Mouse (Mus musculus) lung, embryonic 16.5 days (tissue): ENCODE data around the gene Alox15. TPM values are rescaled to one million over a fixed set of nuclear protein-coding genes. Genes with fewer than 3 reads are reported as not detected.
"Not testable (repeated sequence)": the region's sequence is repeated elsewhere in the genome, so short reads cannot be mapped to it uniquely, and the experiment has no call there.

Source experiments
- ATAC-seq: fragments of 200-750 bp; cut with Nextera tagmentation; 2 replicates; pipeline ENCODE4 v1.8.0; 2017; ENCODE audit warnings: low read depth, mild to moderate bottlenecking, moderate library complexity
- H3K27ac ChIP-seq: fragments of 300-500 bp; sonication (generic); 2 replicates; pipeline ENCODE4 v1.5.1; 2014; ENCODE audit warnings: mild to moderate bottlenecking, control low read depth, low read length
- H3K27me3 ChIP-seq: fragments of 300-500 bp; sonication (generic); 2 replicates; pipeline ENCODE4 v1.6.1; 2014; ENCODE audit warnings: low read depth, low read length, mixed read lengths; ENCODE audit not compliant: control insufficient read depth, insufficient read depth
- H3K36me3 ChIP-seq: fragments of 300-500 bp; sonication (generic); 2 replicates; pipeline ENCODE4 v1.6.1; 2014; ENCODE audit warnings: low read length; ENCODE audit not compliant: control insufficient read depth, insufficient read depth
- H3K4me1 ChIP-seq: fragments of 300-500 bp; sonication (generic); replicated peaks from 2 replicates; pipeline ENCODE4 v1.6.1; 2014; ENCODE audit warnings: low read length, mixed read lengths; ENCODE audit not compliant: control insufficient read depth, insufficient read depth
- H3K4me2 ChIP-seq: fragments of 300-500 bp; sonication (generic); 2 replicates; pipeline ENCODE4 v1.6.1; 2014; ENCODE audit warnings: low read depth, low read length, control low read depth
- H3K4me3 ChIP-seq: fragments of 300-500 bp; sonication (generic); 2 replicates; pipeline ENCODE4 v1.5.1; 2014; ENCODE audit warnings: mild to moderate bottlenecking, low read length, control low read depth
- H3K9ac ChIP-seq: fragments of 300-500 bp; sonication (generic); 2 replicates; pipeline ENCODE4 v1.6.1; 2014; ENCODE audit warnings: low read length, control low read depth
- H3K9me3 ChIP-seq: fragments of 300-500 bp; sonication (generic); 2 replicates; pipeline ENCODE4 v1.6.1; 2016; ENCODE audit warnings: low read length; ENCODE audit not compliant: control insufficient read depth
- whole genome bisulfite sequencing: fragments of 180-500 bp; shearing (Covaris S2); extraction: QIAGEN DNeasy Blood & Tissue Kit; methylation state at CpG from one replicate; pipeline ENCODE4 v1.1.7; 2014; 5-methylcytosine and 5-hydroxymethylcytosine counted together
- polyA plus RNA-seq: library from polyadenylated mRNA; unstranded; fragments of >200 nt; fragmentation: Nextera tagmentation; extraction: Ambion mirVana; gene quantifications from 2 replicates; pipeline ENCODE4 v1.2.1, GENCODE M21; 2015

Gene Alox15
- polyA plus RNA-seq, 1 experiment from 2014 or later: 0.72 TPM

DNA sequence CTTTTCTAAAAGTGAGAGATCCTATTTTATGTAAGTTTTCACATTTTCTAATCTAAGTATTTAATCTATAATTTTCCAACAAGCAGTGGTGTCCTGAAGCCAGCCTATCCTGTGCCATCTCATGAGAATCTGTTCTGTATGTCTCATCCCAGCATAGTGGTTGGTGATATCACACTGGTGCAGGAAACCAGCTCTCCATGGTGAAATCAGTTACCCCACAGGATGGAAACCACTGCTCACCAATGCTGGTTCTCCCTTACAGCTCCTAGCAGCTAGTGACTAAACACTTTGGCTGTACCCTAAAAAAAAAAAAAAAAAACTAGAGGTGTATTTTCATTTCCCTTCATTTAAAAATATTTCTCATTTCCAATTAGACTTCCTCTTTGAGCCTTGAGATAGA lies 20.6 kb upstream of the Alox15 start:
- H3K27ac ChIP-seq: no peak overlapping the region
- ATAC-seq: no peak
- H3K9ac ChIP-seq: no peak overlapping the region
- no peaks in the 10 kb centered on the region for H3K4me1 ChIP-seq
- no peaks in the 10 kb centered on the region for H3K27me3 ChIP-seq
- H3K9me3 ChIP-seq: no peaks in the 10 kb centered on the region
- no peak overlapping the region for H3K4me3 ChIP-seq
- H3K4me2 ChIP-seq: no peak overlapping the region
- H3K36me3 ChIP-seq: no peaks in the 10 kb centered on the region

DNA sequence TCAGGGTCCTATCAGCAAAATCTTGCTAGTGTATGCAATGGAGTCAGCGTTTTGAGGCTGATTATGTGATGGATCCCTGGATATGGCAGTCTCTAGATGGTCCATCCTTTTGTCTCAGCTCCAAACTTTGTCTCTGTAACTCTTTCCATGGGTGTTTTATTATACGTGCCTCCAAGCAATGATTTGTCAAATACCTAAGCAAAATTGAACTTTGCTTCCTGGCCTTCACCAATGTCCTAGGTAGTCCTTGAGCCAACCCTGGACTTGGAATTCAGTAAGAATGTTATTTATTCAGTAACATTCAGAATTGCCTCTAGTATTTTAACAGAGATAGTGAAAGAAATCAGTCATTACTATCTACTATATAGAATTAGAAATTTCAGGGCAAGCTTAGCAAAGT lies 16.8 kb upstream of the Alox15 start:
- WGBS: 69% methylated on average over 2 of the region's 2 CpGs
- H3K27me3 ChIP-seq, ATAC-seq, H3K9ac ChIP-seq, H3K4me1 ChIP-seq, H3K27ac ChIP-seq, H3K36me3 ChIP-seq, H3K4me2 ChIP-seq, H3K9me3 ChIP-seq, H3K4me3 ChIP-seq: not testable (repeated sequence)

DNA sequence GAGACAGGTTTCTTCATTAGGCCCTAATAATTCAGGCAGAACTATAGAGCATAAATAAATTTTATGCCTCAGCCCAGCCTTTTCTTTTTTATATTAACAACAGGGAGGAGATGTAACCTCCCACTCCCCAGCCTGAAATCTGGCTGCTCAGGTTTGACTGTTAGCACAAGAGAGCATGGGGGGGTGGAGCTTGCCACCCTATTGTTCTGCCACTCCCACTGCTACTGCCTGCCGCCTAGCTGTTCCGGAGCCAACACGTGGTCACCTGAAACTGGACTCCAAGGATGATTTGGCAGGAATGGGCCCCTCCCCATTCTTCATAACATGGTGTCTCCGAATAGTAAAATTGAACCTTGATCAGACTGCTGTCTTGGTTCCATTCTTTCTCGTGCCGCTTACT lies 15.9 kb upstream of the Alox15 start:
- H3K4me3 ChIP-seq, H3K4me2 ChIP-seq, H3K27ac ChIP-seq, ATAC-seq, H3K4me1 ChIP-seq, H3K27me3 ChIP-seq, H3K9me3 ChIP-seq, H3K9ac ChIP-seq, H3K36me3 ChIP-seq: not testable (repeated sequence)
- 81% methylated on average over 6 of the region's 6 CpGs for WGBS

DNA sequence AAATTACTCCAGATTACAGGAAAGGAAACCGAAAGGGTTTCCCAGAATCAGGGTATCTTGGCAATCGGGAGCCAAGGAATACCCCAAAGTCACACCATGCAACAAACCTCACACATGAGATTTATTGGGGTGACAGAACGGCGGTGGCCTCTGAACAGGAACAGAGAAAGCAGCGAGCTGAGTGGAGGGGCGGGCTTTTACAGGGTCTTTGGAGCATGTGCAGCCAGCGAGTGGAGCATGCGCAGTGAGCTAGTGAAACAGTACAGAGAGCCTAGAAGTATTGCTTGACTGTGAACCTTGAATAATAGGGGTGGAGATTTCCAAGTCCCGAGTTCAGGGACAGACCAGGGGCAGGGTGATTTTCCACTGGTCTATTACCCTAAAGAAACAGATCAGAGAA lies 3.2 kb downstream of the Alox15 start:
- H3K4me3 ChIP-seq: no peak overlapping the region
- no peaks in the 10 kb centered on the region for H3K4me1 ChIP-seq
- ATAC-seq: no peak
- no peak overlapping the region for H3K9ac ChIP-seq
- H3K27ac ChIP-seq: no peak overlapping the region
- no peaks in the 10 kb centered on the region for H3K9me3 ChIP-seq
- H3K36me3 ChIP-seq: no peaks in the 10 kb centered on the region
- H3K4me2 ChIP-seq: no peak overlapping the region
- peaks cover 41% of the 10 kb centered on the region for H3K27me3 ChIP-seq
- WGBS: 79% methylated on average over 9 of the region's 9 CpGs

DNA sequence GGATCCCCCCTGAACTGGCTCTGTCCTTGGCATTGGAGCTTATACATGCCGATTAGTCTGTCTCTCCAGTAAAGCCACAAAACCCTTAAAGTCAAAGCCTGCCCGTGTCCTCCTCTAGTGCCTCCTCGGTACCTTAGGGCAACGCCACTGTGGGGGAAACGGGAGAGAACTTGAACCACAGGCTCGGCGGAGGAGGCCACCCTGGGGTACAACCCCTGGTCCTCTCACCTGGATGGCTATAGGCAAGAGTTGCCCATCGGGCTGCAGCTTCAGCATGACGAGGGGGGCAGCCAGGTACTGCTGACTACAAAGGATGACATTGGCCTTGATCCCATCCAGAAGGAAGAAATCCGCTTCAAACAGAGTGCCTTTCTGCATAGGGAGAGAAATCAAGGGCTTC lies 4.0 kb downstream of the Alox15 start:
- Histone ChIP-seq H3K36me3 (no peaks in the 10 kb centered on the region), H3K9me3 (no peaks in the 10 kb centered on the region), H3K4me1 (no peaks in the 10 kb centered on the region), H3K4me3 (no peak overlapping the region), H3K4me2 (no peak overlapping the region), H3K27me3 (peaks cover 33% of the 10 kb centered on the region), H3K27ac (no peak overlapping the region), H3K9ac (no peak overlapping the region)
- 73% methylated on average over 10 of the region's 10 CpGs for WGBS
- ATAC-seq: no peak

DNA sequence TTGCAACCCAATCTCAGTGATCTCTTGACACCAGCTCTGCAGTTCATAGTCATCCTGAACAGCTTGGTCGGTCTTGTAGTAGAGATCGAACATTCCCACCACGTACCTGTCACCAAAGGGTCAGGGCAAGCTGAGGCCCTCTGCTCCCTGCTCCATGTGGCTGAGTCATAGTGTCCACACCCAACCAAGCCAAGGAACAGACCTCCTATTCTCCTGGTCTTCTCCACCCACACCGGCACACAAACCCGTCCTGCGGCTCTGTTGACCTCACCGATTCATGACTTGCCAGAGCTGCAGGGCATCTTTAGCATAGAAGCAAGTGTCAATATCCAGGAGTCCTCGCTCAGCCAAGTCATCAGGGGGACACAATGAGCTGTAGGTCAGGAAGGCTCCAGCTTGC lies 6.3 kb downstream of the Alox15 start:
- H3K9ac ChIP-seq: no peak overlapping the region
- H3K36me3 ChIP-seq: no peaks in the 10 kb centered on the region
- 84% methylated on average over 8 of the region's 8 CpGs for WGBS
- H3K4me2 ChIP-seq: no peak overlapping the region
- no peak overlapping the region for H3K27ac ChIP-seq
- peaks cover 11% of the 10 kb centered on the region for H3K27me3 ChIP-seq
- H3K4me3 ChIP-seq: no peak overlapping the region
- H3K9me3 ChIP-seq: no peaks in the 10 kb centered on the region
- no peaks in the 10 kb centered on the region for H3K4me1 ChIP-seq
- ATAC-seq: no peak

DNA sequence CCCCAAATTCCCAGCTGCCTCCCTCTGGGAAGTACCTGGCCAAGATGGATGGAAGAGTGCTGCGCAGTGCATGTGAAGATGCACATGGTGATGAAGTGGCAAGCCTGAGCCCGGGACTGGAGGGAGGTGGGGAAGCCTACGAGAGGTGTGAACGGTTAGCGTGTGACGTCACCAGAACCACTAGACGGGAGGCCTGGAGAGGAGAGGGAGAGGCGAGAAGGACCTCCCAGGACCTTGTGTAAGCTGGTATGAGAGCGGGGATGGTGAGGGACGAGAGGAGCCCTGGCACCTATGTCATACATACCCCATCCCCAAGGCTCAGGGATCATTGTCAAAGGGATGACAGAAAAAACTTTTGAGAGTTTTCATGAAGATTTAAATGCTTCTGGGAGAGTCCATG lies 6.8 kb downstream of the Alox15 start:
- no peaks in the 10 kb centered on the region for H3K36me3 ChIP-seq
- ATAC-seq: no peak
- 60% methylated on average over 10 of the region's 10 CpGs for WGBS
- H3K4me2 ChIP-seq: no peak overlapping the region
- no peak overlapping the region for H3K4me3 ChIP-seq
- H3K27me3 ChIP-seq: peaks cover 7% of the 10 kb centered on the region; the same call in 1 of the 2 replicates
- no peak overlapping the region for H3K9ac ChIP-seq
- no peak overlapping the region for H3K27ac ChIP-seq
- H3K4me1 ChIP-seq: no peaks in the 10 kb centered on the region
- H3K9me3 ChIP-seq: no peaks in the 10 kb centered on the region

DNA sequence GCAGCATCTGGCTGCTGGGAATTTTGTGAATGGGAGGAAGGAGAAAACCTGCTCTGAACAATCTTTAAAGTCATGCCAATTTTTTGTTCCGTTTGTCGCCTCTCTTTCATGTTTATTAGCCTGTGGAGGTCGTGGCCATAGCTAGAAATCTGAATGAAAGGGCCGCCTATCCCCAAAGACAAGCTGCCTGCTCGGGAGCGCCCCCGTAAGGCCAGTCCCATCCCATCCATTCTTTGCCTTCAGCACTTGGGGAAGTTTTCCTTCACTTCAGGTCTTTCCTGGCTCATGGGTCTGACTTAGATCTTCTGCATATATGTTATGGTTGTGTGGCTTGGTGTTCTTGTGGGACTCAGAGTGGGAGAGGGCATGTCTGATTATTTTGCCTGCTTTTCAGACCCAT lies 12.3 kb downstream of the Alox15 start:
- Histone ChIP-seq H3K27ac (no peak overlapping the region), H3K9ac (no peak overlapping the region), H3K36me3 (no peaks in the 10 kb centered on the region), H3K4me1 (no peaks in the 10 kb centered on the region), H3K9me3 (no peaks in the 10 kb centered on the region), H3K4me3 (no peak overlapping the region), H3K27me3 (no peaks in the 10 kb centered on the region), H3K4me2 (no peak overlapping the region)
- WGBS: 24% methylated on average over 7 of the region's 7 CpGs
- no peak for ATAC-seq

DNA sequence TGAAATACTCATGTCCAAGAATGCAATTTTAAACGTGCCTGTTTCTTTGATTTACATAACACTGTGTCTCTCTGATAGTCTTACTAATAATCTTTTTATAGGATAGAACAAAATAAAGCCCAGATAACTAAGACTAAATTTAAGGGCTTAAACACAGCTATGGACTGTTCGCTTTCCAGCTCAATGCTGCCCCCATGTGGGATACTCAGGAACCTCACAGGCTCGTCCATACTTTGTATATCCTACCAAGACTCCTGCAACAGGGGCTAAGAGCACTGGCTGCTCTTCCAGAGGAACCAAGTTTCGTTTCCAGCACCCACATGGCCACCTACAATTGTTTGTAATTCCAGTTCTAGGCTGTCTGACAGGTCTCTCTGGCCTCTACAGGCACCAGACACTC lies 17.4 kb downstream of the Alox15 start:
- no peak overlapping the region for H3K9ac ChIP-seq
- no peak overlapping the region for H3K27ac ChIP-seq
- H3K36me3 ChIP-seq: no peaks in the 10 kb centered on the region
- H3K4me1 ChIP-seq: no peaks in the 10 kb centered on the region
- no peaks in the 10 kb centered on the region for H3K9me3 ChIP-seq
- no peak overlapping the region for H3K4me3 ChIP-seq
- peak; percentile 69; the same call in 1 of the 2 replicates for ATAC-seq
- H3K27me3 ChIP-seq: no peaks in the 10 kb centered on the region
- no peak overlapping the region for H3K4me2 ChIP-seq
- WGBS: 18% methylated on average over 4 of the region's 4 CpGs

DNA sequence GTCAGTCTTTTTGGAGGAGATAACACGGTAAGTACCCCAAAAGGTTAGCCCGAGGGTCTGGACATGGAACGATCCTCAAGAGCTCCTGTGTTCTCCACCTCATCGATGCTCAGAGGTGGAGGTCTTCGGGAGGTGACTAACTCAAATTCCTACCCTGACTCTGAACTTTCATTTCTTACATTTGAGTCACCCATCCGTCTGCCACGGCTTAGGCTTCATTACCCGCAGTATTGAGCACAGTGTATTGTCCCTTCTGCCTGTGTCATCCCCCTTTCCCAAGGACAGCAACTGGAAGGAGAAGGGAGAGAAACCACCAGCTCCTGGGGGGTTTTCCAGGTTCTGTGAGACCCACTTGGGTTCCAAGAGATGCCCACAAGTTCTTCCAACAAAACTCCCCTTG lies 27.1 kb downstream of the Alox15 start:
- Histone ChIP-seq H3K9ac (no peak overlapping the region), H3K36me3 (no peaks in the 10 kb centered on the region), H3K27ac (no peak overlapping the region), H3K9me3 (no peaks in the 10 kb centered on the region), H3K27me3 (peaks cover 31% of the 10 kb centered on the region), H3K4me1 (no peaks in the 10 kb centered on the region), H3K4me2 (no peak overlapping the region), H3K4me3 (no peak overlapping the region)
- 78% methylated on average over 8 of the region's 8 CpGs for WGBS
- ATAC-seq: no peak
